ENCODE assay signal across 8 mouse cellular contexts in the genomic region with DNA sequence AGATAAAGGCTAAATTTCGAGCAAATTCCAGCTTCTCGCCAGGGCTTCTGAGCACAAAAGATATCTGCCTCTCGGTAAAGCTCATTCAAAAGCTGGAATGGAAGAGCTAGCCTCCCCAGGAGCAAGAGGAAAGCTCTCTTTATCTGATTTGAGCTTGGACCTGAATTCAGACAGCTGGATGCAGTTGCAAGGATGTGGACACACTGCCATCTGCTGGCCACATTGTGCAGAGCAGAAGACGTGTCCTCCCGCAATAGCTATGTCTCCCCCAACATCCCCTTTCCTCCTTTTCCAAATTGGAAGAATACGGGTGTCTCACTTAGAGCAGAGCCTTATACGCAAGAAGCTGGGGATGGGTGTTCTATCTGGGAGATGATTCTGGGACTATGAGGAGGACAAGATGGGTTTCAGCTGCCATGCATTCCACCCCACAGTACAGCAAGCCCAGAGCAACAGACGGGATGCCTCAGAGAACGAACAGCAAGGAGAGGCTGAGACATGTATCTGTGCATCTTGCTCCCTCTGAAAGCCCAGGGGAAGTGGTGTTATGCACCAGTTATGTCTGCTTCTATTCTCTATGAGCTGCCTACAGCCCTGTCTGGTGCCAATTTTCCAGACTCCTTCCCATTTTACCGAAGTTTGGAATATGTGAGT. TPM values are rescaled to one million over a fixed set of nuclear protein-coding genes. Genes with fewer than 3 reads are reported as not detected.
DNase-seq lines count a peak whose midpoint lies in the region; ATAC-seq and TF ChIP-seq lines count a peak whose summit lies in the region.

No protein-coding gene starts in this region.

- 0 out of 2 replicates have a peak overlapping the region, but pooled peaks have one; percentile 53 for H3K27ac ChIP-seq in forebrain, embryonic 12.5 days
- no peak overlapping the region for H3K27ac ChIP-seq in hindbrain, postnatal 0 days
- peak overlapping the region; percentile 17; the same call in 1 of the 2 replicates for H3K27ac ChIP-seq in midbrain, embryonic 10.5 days (replicated peaks)
- H3K27ac ChIP-seq in small intestine, adult 2 months (ENCODE audit: insufficient read depth, low read depth, low read length), result no peak overlapping the region

- 27% methylated on average over 10 of the region's 10 CpGs for WGBS in forebrain, embryonic 12.5 days
- WGBS in hindbrain, postnatal 0 days, result 26% methylated on average over 10 of the region's 10 CpGs
- 34% methylated on average over 10 of the region's 10 CpGs for WGBS in midbrain, embryonic 10.5 days
- WGBS in small intestine, adult 2 months, result 26% methylated on average over 10 of the region's 10 CpGs

- H3K27me3 ChIP-seq in forebrain, embryonic 12.5 days, result no peaks in the 10 kb centered on the region
- no peaks in the 10 kb centered on the region for H3K27me3 ChIP-seq in hindbrain, postnatal 0 days (ENCODE audit: insufficient read depth, low read length)
- H3K27me3 ChIP-seq in midbrain, embryonic 10.5 days (ENCODE audit: low read depth, poor library complexity, severe bottlenecking), result no peaks in the 10 kb centered on the region
- H3K27me3 ChIP-seq in small intestine, adult 2 months (ENCODE audit: control insufficient read depth, insufficient read depth, low read length), result no peaks in the 10 kb centered on the region

- peak; percentile 97 for TF ChIP-seq CTCF in hindbrain, postnatal 0 days (IDR thresholded peaks at IDR 0.05; ENCODE audit: low read depth)
- TF ChIP-seq CTCF in small intestine, adult 2 months (IDR thresholded peaks at IDR 0.05; ENCODE audit: extremely low read depth, insufficient read length, insufficient replicate concordance, low read depth, low read length), result peak; percentile 81; the same call in 1 of the 2 replicates

- no peak overlapping the region for H3K4me3 ChIP-seq in forebrain, embryonic 12.5 days (replicated peaks)
- no peak overlapping the region for H3K4me3 ChIP-seq in hindbrain, postnatal 0 days (ENCODE audit: low read length)
- H3K4me3 ChIP-seq in midbrain, embryonic 10.5 days, result no peak overlapping the region
- no peak overlapping the region for H3K4me3 ChIP-seq in small intestine, adult 2 months (ENCODE audit: low read depth, low read length)

- no peaks in the 10 kb centered on the region for H3K36me3 ChIP-seq in forebrain, embryonic 12.5 days (replicated peaks)
- no peaks in the 10 kb centered on the region for H3K36me3 ChIP-seq in hindbrain, postnatal 0 days (ENCODE audit: insufficient read depth, low read length)
- no peaks in the 10 kb centered on the region for H3K36me3 ChIP-seq in midbrain, embryonic 10.5 days
- no peaks in the 10 kb centered on the region for H3K36me3 ChIP-seq in small intestine, adult 2 months (ENCODE audit: control insufficient read depth, insufficient read depth, low read length)

- no peak for TF ChIP-seq POLR2A in small intestine, adult 2 months (IDR thresholded peaks at IDR 0.05; ENCODE audit: low read depth, low read length)

- peaks cover 22% of the 10 kb centered on the region for H3K4me1 ChIP-seq in forebrain, embryonic 12.5 days
- H3K4me1 ChIP-seq in hindbrain, postnatal 0 days (ENCODE audit: insufficient read depth, low read length), result no peaks in the 10 kb centered on the region
- H3K4me1 ChIP-seq in midbrain, embryonic 10.5 days, result peaks cover 27% of the 10 kb centered on the region
- H3K4me1 ChIP-seq in small intestine, adult 2 months (ENCODE audit: control insufficient read depth, insufficient read depth, insufficient read length, low read length), result no peaks in the 10 kb centered on the region

- 0 out of 2 replicates have a peak, but pooled peaks have one; percentile 36 for ATAC-seq in forebrain, embryonic 12.5 days (ENCODE audit: low FRiP score)
- ATAC-seq in hindbrain, postnatal 0 days, result peak; percentile 67; the same call in 1 of the 2 replicates
- no peak for ATAC-seq in monocyte, adult 5-6 weeks (replicated peaks; ENCODE audit: insufficient number of reproducible peaks, low FRiP score, low TSS enrichment, poor library complexity, severe bottlenecking)

- no peak overlapping the region for H3K9ac ChIP-seq in forebrain, embryonic 12.5 days
- no peak overlapping the region for H3K9ac ChIP-seq in hindbrain, postnatal 0 days (replicated peaks; ENCODE audit: low read length)

- no peak overlapping the region for H3K4me2 ChIP-seq in forebrain, embryonic 12.5 days
- no peak overlapping the region for H3K4me2 ChIP-seq in hindbrain, postnatal 0 days (ENCODE audit: low read depth, low read length)

- H3K9me3 ChIP-seq in forebrain, embryonic 12.5 days, result 0 out of 2 replicates have a peak, but pooled peaks cover 3% of the 10 kb centered on the region
- H3K9me3 ChIP-seq in hindbrain, postnatal 0 days (ENCODE audit: low read length), result no peaks in the 10 kb centered on the region
- H3K9me3 ChIP-seq in midbrain, embryonic 10.5 days (replicated peaks), result peaks cover 3% of the 10 kb centered on the region; the same call in 1 of the 2 replicates

- peak; percentile 77 for DNase-seq in MN1 (ENCODE audit: low spot score)
- peak; percentile 4 for DNase-seq in c-Kit-negative CD71-positive TER-119-positive erythroid progenitor cells, embryonic 14.5 days (ENCODE audit: low read depth, low spot score)
- DNase-seq in hindbrain, postnatal 0 days (ENCODE audit: low spot score), result peak; percentile 86
- peak; percentile 86 to 95 for DNase-seq in layer of hippocampus, postnatal 25 days (ENCODE audit: extremely low spot score in 1 of 2, low spot score in 1 of 2)
- peak; percentile 82 for DNase-seq in midbrain, embryonic 10.5 days (ENCODE audit: low spot score)

RNA-seq across cellular contexts. Expression of a gene that starts 16.3 kb away (rescaled TPM):
- polyA plus RNA-seq in forebrain, embryonic 12.5 days (2016; fragmentation: Nextera tagmentation; extraction: Ambion mirVana), result 0.27 and 0.70 TPM in 2 replicates
- total RNA-seq in hindbrain, postnatal 0 days (2014; rRNA removed), result 0.54 and 1.3 TPM in 2 replicates
- polyA plus RNA-seq in hindbrain, postnatal 0 days (2015; fragmentation: Nextera tagmentation; extraction: Ambion mirVana), result 0.73 and 1.0 TPM in 2 replicates
- 1 to 10 TPM in 1 of 2 experiments, under 1 TPM in 1; 0.91 to 1.9 TPM for total RNA-seq in layer of hippocampus, postnatal 25 days (2021)
- polyA plus RNA-seq in midbrain, embryonic 10.5 days (2016; fragmentation: Nextera tagmentation; extraction: Ambion mirVana), result 0.06 and 0.10 TPM in 2 replicates
- polyA plus RNA-seq in small intestine, adult 2 months (2012; rRNA removed), result 8.5 and 25.0 TPM in 2 replicates
- not detected in 3 replicates for total RNA-seq in monocyte, adult 5-6 weeks (2017)

RNA-seq across cellular contexts. Expression of a gene that starts 45.0 kb away (rescaled TPM):
- polyA plus RNA-seq in forebrain, embryonic 12.5 days (2016; fragmentation: Nextera tagmentation; extraction: Ambion mirVana), result 9.1 and 10.2 TPM in 2 replicates
- total RNA-seq in hindbrain, postnatal 0 days (2014; rRNA removed), result 1.3 and 1.8 TPM in 2 replicates
- polyA plus RNA-seq in hindbrain, postnatal 0 days (2015; fragmentation: Nextera tagmentation; extraction: Ambion mirVana), result 1.2 and 1.7 TPM in 2 replicates
- total RNA-seq in layer of hippocampus, postnatal 25 days (2021), result 1 to 10 TPM; 3.1 to 3.3 TPM
- polyA plus RNA-seq in midbrain, embryonic 10.5 days (2016; fragmentation: Nextera tagmentation; extraction: Ambion mirVana), result 5.0 and 8.4 TPM in 2 replicates
- polyA plus RNA-seq in small intestine, adult 2 months (2012; rRNA removed), result 11.7 and 20.9 TPM in 2 replicates
- 0.29 to 3.0 TPM (median 0.97 TPM) in 3 replicates for total RNA-seq in monocyte, adult 5-6 weeks (2017)

RNA-seq across cellular contexts. Expression of a gene that starts 57.8 kb away (rescaled TPM):
- 38.1 and 41.2 TPM in 2 replicates for polyA plus RNA-seq in forebrain, embryonic 12.5 days (2016; fragmentation: Nextera tagmentation; extraction: Ambion mirVana)
- total RNA-seq in hindbrain, postnatal 0 days (2014; rRNA removed), result 240 and 243 TPM in 2 replicates
- 29.1 and 32.6 TPM in 2 replicates for polyA plus RNA-seq in hindbrain, postnatal 0 days (2015; fragmentation: Nextera tagmentation; extraction: Ambion mirVana)
- total RNA-seq in layer of hippocampus, postnatal 25 days (2021), result 100 to 1,000 TPM; 132 to 141 TPM
- polyA plus RNA-seq in midbrain, embryonic 10.5 days (2016; fragmentation: Nextera tagmentation; extraction: Ambion mirVana), result 23.4 and 29.3 TPM in 2 replicates
- 16.9 and 33.1 TPM in 2 replicates for polyA plus RNA-seq in small intestine, adult 2 months (2012; rRNA removed)
- 75.8 to 89.5 TPM (median 88.3 TPM) in 3 replicates for total RNA-seq in monocyte, adult 5-6 weeks (2017)

Comparison
In these comparisons a context has a peak if more than half of its experiments do, and no peak if none do; other contexts are left out.
1. DNase-seq: peak in every context shown above with its lines; median percentile 90 in layer of hippocampus, postnatal 25 days; 86 in hindbrain, postnatal 0 days; 82 in midbrain, embryonic 10.5 days; 77 in MN1; 4 in c-Kit-negative CD71-positive TER-119-positive erythroid progenitor cells, embryonic 14.5 days.
2. H3K27ac ChIP-seq: peak in forebrain, embryonic 12.5 days (single experiment) and midbrain, embryonic 10.5 days (single experiment); none in hindbrain, postnatal 0 days (single experiment) and small intestine, adult 2 months (single experiment).